Mouse (Mus musculus): Measurements from ENCODE around the gene Axdnd1.
"Not testable (repeated sequence)": the region's sequence is repeated elsewhere in the genome, so short reads cannot be mapped to it uniquely, and the experiment has no call there.

Gene Axdnd1

GRCm38 (mm10) chr1:156437016-156437708 lies 16.2 kb upstream of the Axdnd1 start:
- no peak for DNase-seq

GRCm38 (mm10) chr1:156433497-156433896 lies 12.5 kb upstream of the Axdnd1 start:
- no peak for DNase-seq

- DNase-seq, result no peak
These were observed 11.5 kb upstream of the Axdnd1 start for GRCm38 (mm10) chr1:156432498-156432897.

GRCm38 (mm10) chr1:156428434-156428833 lies 7.5 kb upstream of the Axdnd1 start:
- no peak for DNase-seq

- no peak for DNase-seq
These were observed 4.8 kb upstream of the Axdnd1 start for GRCm38 (mm10) chr1:156425746-156426145.

GRCm38 (mm10) chr1:156424054-156424453 lies 3.1 kb upstream of the Axdnd1 start:
- no peak for DNase-seq

- DNase-seq, result no peak
These were observed 2.5 kb upstream of the Axdnd1 start for GRCm38 (mm10) chr1:156423493-156423892.

GRCm38 (mm10) chr1:156422856-156423255 lies 1.9 kb upstream of the Axdnd1 start:
- no peak for DNase-seq

GRCm38 (mm10) chr1:156418170-156418569 lies 2.8 kb downstream of the Axdnd1 start:
- DNase-seq, result peak; percentile 51

- DNase-seq, result no peak
These were observed 12.4 kb downstream of the Axdnd1 start for GRCm38 (mm10) chr1:156408521-156408920.

GRCm38 (mm10) chr1:156408004-156408403 lies 13.0 kb downstream of the Axdnd1 start:
- DNase-seq, result no peak

- DNase-seq, result no peak
These were observed 17.7 kb downstream of the Axdnd1 start for GRCm38 (mm10) chr1:156403251-156403650.

- peak; percentile 12 for DNase-seq
These were observed 18.5 kb downstream of the Axdnd1 start for GRCm38 (mm10) chr1:156402491-156402890.

- DNase-seq, result not testable (repeated sequence)
These were observed 20.8 kb downstream of the Axdnd1 start for GRCm38 (mm10) chr1:156400159-156400558.

GRCm38 (mm10) chr1:156393148-156393547 lies 27.8 kb downstream of the Axdnd1 start:
- DNase-seq, result no peak

- no peak for DNase-seq
These were observed 34.1 kb downstream of the Axdnd1 start for GRCm38 (mm10) chr1:156386880-156387279.

- no peak for DNase-seq
These were observed 34.7 kb downstream of the Axdnd1 start for GRCm38 (mm10) chr1:156386232-156386631.

GRCm38 (mm10) chr1:156381217-156381616 lies 39.7 kb downstream of the Axdnd1 start:
- no peak for DNase-seq

- no peak for DNase-seq
These were observed 55.2 kb downstream of the Axdnd1 start, which contains the start of gene Gm2000 for GRCm38 (mm10) chr1:156365740-156366139. Gene Gm2000 (plus strand): TSS chr1:156366040.

- no peak for DNase-seq
These were observed 68.5 kb downstream of the Axdnd1 start for GRCm38 (mm10) chr1:156352466-156352865.

- no peak for DNase-seq
These were observed 70.5 kb downstream of the Axdnd1 start for GRCm38 (mm10) chr1:156350441-156350840.

- no peak for DNase-seq
These were observed 71.9 kb downstream of the Axdnd1 start for GRCm38 (mm10) chr1:156349031-156349430.

GRCm38 (mm10) chr1:156345633-156346032 lies 75.3 kb downstream of the Axdnd1 start:
- no peak for DNase-seq

GRCm38 (mm10) chr1:156344433-156344832 lies 76.5 kb downstream of the Axdnd1 start:
- DNase-seq, result no peak

- no peak for DNase-seq
These were observed 80.1 kb downstream of the Axdnd1 start for GRCm38 (mm10) chr1:156340847-156341246.
